Mouse (Mus musculus) embryonic stem cell, embryonic (primary cell): ENCODE results near the gene Best1.

Experiments used
- CTCF ChIA-PET, 4 experiments: fragments of 300-600 bp in 2 of 4; fragments of 350-600 bp in 2 of 4; sonication (Branson Sonifier 250); formaldehyde crosslinking; loops; one replicate each; lab custom pipeline; 2022; ENCODE audit warnings: inconsistent platforms in 2 of 4; lab: Charles Lee
- POLR2A ChIA-PET, 4 experiments: fragments of 300-600 bp in 2 of 4; fragments of 350-600 bp in 2 of 4; sonication (Branson Sonifier 250); formaldehyde crosslinking; loops; one replicate each; lab custom pipeline; 2022; ENCODE audit warnings: antibody characterized with exemption in 4 of 4, inconsistent platforms in 1 of 4; lab: Charles Lee

The Best1 gene

GRCm38 (mm10) chr19:10034785-10035447, 33.5 kb upstream of the Best1 start:
- CTCF ChIA-PET = interaction anchor here (0.6 to 6.1 kb wide), 27 partner anchors 16 to 467 kb away, joined by 3 to 49 read pairs (median 5); partner anchors contain the start of gene Best1 (in 2 of the 4)
- POLR2A ChIA-PET = interaction anchor here in 2 of 4 experiments (0.9 to 2.5 kb wide), 7 partner anchors 12 to 54 kb away, joined by 3 to 9 read pairs (median 4); partner anchors contain the start of gene Fth1 (in 1 of the 2)

GRCm38 (mm10) chr19:10034356-10034755, 32.9 kb upstream of the Best1 start:
- CTCF ChIA-PET = interaction anchor here (0.6 to 6.1 kb wide), 25 partner anchors 15 to 468 kb away, joined by 3 to 49 read pairs (median 5); partner anchors contain the start of gene Best1 (in 2 of the 4)
- POLR2A ChIA-PET = interaction anchor here in 2 of 4 experiments (0.9 to 2.5 kb wide), 9 partner anchors 12 to 54 kb away, joined by 3 to 9 read pairs (median 4); partner anchors contain the start of gene Fth1 (in 1 of the 2)

- ChIA-PET CTCF (interaction anchor here (0.6 to 6.1 kb wide), 36 partner anchors 10 to 165 kb away, joined by 3 to 49 read pairs (median 4); partner anchors contain the start of genes Best1 (in 2 of the 4) and Fads1 (in 1 of the 4)), POLR2A (interaction anchor here in 3 of 4 experiments (0.6 to 2.5 kb wide), 11 partner anchors 11 to 1096 kb away, joined by 3 to 9 read pairs (median 3); partner anchors contain the start of genes Fen1 (in 1 of the 3) and Tmem258 (in 1 of the 3))
These were observed 32.0 kb upstream of the Best1 start for GRCm38 (mm10) chr19:10033211-10033973.

- POLR2A ChIA-PET = interaction anchor here in 2 of 4 experiments (0.8 to 2.1 kb wide), 6 partner anchors 9 to 108 kb away, joined by 3 to 13 read pairs (median 3); no protein-coding TSS in a partner anchor
- CTCF ChIA-PET = interaction anchor here in 1 of 4 experiments (0.7 to 1.7 kb wide), 3 partner anchors 10 to 39 kb away, joined by 3 to 5 read pairs (median 3); no protein-coding TSS in a partner anchor
These were observed 28.3 kb upstream of the Best1 start for GRCm38 (mm10) chr19:10029746-10030145.

- ChIA-PET CTCF (interaction anchor here in 3 of 4 experiments (0.6 to 1.3 kb wide), 5 partner anchors 32 to 263 kb away, joined by 3 to 5 read pairs (median 4); no protein-coding TSS in a partner anchor), POLR2A (interaction anchor here in 3 of 4 experiments (0.7 to 3.9 kb wide), 5 partner anchors 11 to 126 kb away, joined by 4 to 13 read pairs (median 5); partner anchors contain the start of gene Incenp (in 1 of the 3))
These were observed 23.9 kb upstream of the Best1 start for GRCm38 (mm10) chr19:10025169-10025875.

GRCm38 (mm10) chr19:10023304-10023758, 21.9 kb upstream of the Best1 start:
- POLR2A ChIA-PET = interaction anchor here in 3 of 4 experiments (0.6 to 2.7 kb wide), 6 partner anchors 8 to 160 kb away, joined by 3 to 12 read pairs (median 6); partner anchors contain the start of gene Fads1 (in 1 of the 3)
- CTCF ChIA-PET = interaction anchor here in 3 of 4 experiments (0.7 to 2.0 kb wide), 16 partner anchors 8 to 221 kb away, joined by 3 to 8 read pairs (median 4); no protein-coding TSS in a partner anchor

GRCm38 (mm10) chr19:10022414-10023303, 21.2 kb upstream of the Best1 start:
- ChIA-PET POLR2A (interaction anchor here in 3 of 4 experiments (1.0 to 2.7 kb wide), 7 partner anchors 10 to 160 kb away, joined by 3 to 12 read pairs (median 5); partner anchors contain the start of gene Fads1 (in 1 of the 3)), CTCF (interaction anchor here in 3 of 4 experiments (0.6 to 2.0 kb wide), 19 partner anchors 8 to 243 kb away, joined by 3 to 8 read pairs (median 3); no protein-coding TSS in a partner anchor)

- CTCF ChIA-PET = interaction anchor here in 3 of 4 experiments (0.7 to 2.0 kb wide), 9 partner anchors 9 to 244 kb away, joined by 3 to 8 read pairs (median 5); no protein-coding TSS in a partner anchor
These were observed 20.5 kb upstream of the Best1 start for GRCm38 (mm10) chr19:10021981-10022380.

GRCm38 (mm10) chr19:10019214-10019760, 17.9 kb upstream of the Best1 start:
- CTCF ChIA-PET = interaction anchor here in 3 of 4 experiments (0.8 to 3.9 kb wide), 12 partner anchors 13 to 239 kb away, joined by 3 to 23 read pairs (median 5); no protein-coding TSS in a partner anchor
- POLR2A ChIA-PET = interaction anchor here in 3 of 4 experiments (0.6 to 3.6 kb wide), 19 partner anchors 10 to 1263 kb away, joined by 3 to 35 read pairs (median 4); partner anchors contain the start of genes Fads1 (in 1 of the 3) and Nxf1 (in 1 of the 3)

More at GRCm38 (mm10) chr19:10021981-10022380, 20.5 kb upstream of the Best1 start:
- POLR2A ChIA-PET = interaction anchor here in 3 of 4 experiments (1.2 to 2.7 kb wide), 6 partner anchors 9 to 161 kb away, joined by 3 to 12 read pairs (median 6); partner anchors contain the start of gene Fads1 (in 1 of the 3)

- CTCF ChIA-PET = interaction anchor here (0.6 to 3.9 kb wide), 18 partner anchors 14 to 240 kb away, joined by 3 to 23 read pairs (median 5); no protein-coding TSS in a partner anchor
- POLR2A ChIA-PET = interaction anchor here in 3 of 4 experiments (0.6 to 3.6 kb wide), 29 partner anchors 9 to 356 kb away, joined by 3 to 35 read pairs (median 5); partner anchors contain the start of gene Fads1 (in 2 of the 3)
These were observed 17.0 kb upstream of the Best1 start for GRCm38 (mm10) chr19:10018527-10018818.

- CTCF ChIA-PET = interaction anchor here (0.6 to 3.9 kb wide), 21 partner anchors 16 to 241 kb away, joined by 3 to 23 read pairs (median 4); partner anchors contain the start of gene Fads1 (in 1 of the 4)
- POLR2A ChIA-PET = interaction anchor here in 3 of 4 experiments (0.5 to 3.6 kb wide), 45 partner anchors 8 to 1305 kb away, joined by 3 to 35 read pairs (median 4); partner anchors contain the start of genes Fads1 (in 3 of the 3) and Incenp (in 1 of the 3)
These were observed 16.4 kb upstream of the Best1 start for GRCm38 (mm10) chr19:10017637-10018526.

GRCm38 (mm10) chr19:10016151-10016550, 14.7 kb upstream of the Best1 start:
- ChIA-PET CTCF (interaction anchor here in 3 of 4 experiments (0.6 to 1.5 kb wide), 6 partner anchors 11 to 100 kb away, joined by 3 to 6 read pairs (median 3); no protein-coding TSS in a partner anchor), POLR2A (interaction anchor here in 2 of 4 experiments (1.1 to 1.5 kb wide), 2 partner anchors 15 to 23 kb away, joined by 3 to 5 read pairs; no protein-coding TSS in a partner anchor)

- ChIA-PET POLR2A (interaction anchor here in 2 of 4 experiments (0.6 to 4.2 kb wide), 11 partner anchors 8 to 177 kb away, joined by 3 to 32 read pairs (median 3); no protein-coding TSS in a partner anchor), CTCF (interaction anchor here (0.6 to 1.5 kb wide), 10 partner anchors 7 to 99 kb away, joined by 3 to 6 read pairs (median 3); no protein-coding TSS in a partner anchor)
These were observed 14.0 kb upstream of the Best1 start for GRCm38 (mm10) chr19:10015442-10015841.
